Mouse (Mus musculus): ENCODE measurements around the gene Rabl6. TPM values are rescaled to one million over a fixed set of nuclear protein-coding genes. Genes with fewer than 3 reads are reported as not detected.

The Rabl6 gene
- polyA plus RNA-seq (2014; fragmentation: Nextera tagmentation; extraction: Ambion mirVana), result 59.0 and 61.6 TPM in 2 replicates

DNA sequence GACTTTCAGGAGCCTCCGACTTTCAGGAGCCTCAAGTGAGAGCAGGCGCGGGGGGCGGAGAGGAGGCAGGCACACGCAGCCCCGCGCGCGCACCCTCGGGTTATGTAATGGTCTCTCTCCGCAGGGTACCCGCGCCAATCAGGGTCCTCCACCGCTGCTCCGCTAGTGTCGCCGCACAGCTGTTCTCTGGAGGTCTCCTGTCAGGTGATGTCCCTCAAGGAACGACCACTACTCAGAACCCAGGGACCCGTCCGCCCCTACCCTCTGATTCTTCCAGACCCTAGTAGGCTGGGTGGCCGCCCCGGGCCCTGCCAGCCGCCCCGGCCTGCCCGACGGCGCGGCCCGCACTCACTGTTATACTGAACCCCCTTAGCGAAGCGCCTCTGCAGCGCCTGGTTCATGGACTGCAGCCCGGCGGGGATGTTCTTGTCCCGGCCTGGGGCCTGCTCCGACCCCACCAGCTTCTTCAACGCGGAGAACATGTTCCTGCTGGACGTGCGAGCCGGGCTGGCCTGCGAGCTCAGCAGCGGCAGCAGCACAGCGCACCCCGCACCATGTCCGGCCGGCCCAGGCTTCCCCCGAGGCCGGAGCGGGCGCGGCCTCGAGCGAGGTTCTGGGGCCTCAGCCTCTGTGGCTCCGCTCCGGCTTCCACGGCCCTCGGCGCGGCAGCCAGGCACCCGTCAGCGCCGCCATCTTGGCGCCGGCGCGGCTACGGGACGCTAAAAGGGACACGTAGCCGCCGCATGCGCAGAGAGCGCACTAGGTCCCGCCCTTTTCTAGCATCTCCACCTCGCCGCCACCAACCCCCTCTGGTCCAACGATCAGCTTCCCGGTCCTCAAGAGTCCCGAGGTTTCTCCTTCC lies at the start of gene Rabl6:
TSS of gene Rabl6 (minus strand) at position 761 of the 862 bp plus-strand sequence.
- no peaks in the 10 kb centered on the region for H3K9me3 ChIP-seq (ENCODE audit: control insufficient read depth, low read length)
- H3K4me1 ChIP-seq (replicated peaks; ENCODE audit: control insufficient read depth, insufficient read depth, low read length), result peaks cover 13% of the 10 kb centered on the region
- WGBS, result under 1% methylated on average over 79 of the region's 80 CpGs
- ATAC-seq (ENCODE audit: low FRiP score) (peak; percentile 93), DNase-seq (ENCODE audit: low spot score) (peak; percentile 92)
- peak within 1 kb of the TSS; percentile 63 for H3K4me2 ChIP-seq (replicated peaks)
- H3K27me3 ChIP-seq (ENCODE audit: control insufficient read depth, insufficient read depth, low read length), result no peaks in the 10 kb centered on the region
- peak within 1 kb of the TSS; percentile 91 for H3K27ac ChIP-seq
- H3K4me3 ChIP-seq (replicated peaks; ENCODE audit: low read length), result peak within 1 kb of the TSS; percentile 83
- H3K9ac ChIP-seq, result peak within 1 kb of the TSS; percentile 92
- 0 out of 2 replicates have a peak, but pooled peaks cover 1% of the 10 kb centered on the region for H3K36me3 ChIP-seq (replicated peaks; ENCODE audit: control insufficient read depth, insufficient read depth)

DNA sequence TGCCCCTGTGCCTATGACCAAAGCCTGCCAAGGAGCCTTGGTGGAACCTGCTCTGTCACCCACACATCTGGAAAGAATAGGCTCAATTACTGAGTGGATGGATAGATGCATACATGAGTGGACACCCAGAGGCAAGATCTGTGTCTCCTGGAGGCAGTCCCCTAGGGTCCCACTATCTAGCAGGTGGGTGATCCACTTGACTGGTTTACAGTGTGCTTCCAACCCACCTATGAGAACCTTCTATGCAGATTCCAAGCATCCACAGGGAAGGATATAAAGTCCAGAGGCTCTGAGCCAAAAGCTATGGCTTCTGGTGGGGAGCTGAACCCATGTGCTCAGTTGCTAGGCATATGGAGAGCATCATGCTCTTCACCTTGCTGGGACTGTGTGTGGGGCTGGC lies 49.3 kb upstream of the Rabl6 start, which contains the start of gene Lcn5:
TSS of gene Lcn5 (plus strand) at position 301 of the 400 bp plus-strand sequence.
- no peaks in the 10 kb centered on the region for H3K36me3 ChIP-seq (replicated peaks; ENCODE audit: control insufficient read depth, insufficient read depth)
- DNase-seq (ENCODE audit: low spot score) (no peak), ATAC-seq (ENCODE audit: low FRiP score) (no peak)
- H3K4me2 ChIP-seq (replicated peaks), result no peak within 1 kb of the TSS
- no peak within 1 kb of the TSS for H3K9ac ChIP-seq
- H3K4me3 ChIP-seq (replicated peaks; ENCODE audit: low read length), result no peak within 1 kb of the TSS
- H3K27me3 ChIP-seq (ENCODE audit: control insufficient read depth, insufficient read depth, low read length), result no peaks in the 10 kb centered on the region
- no peaks in the 10 kb centered on the region for H3K9me3 ChIP-seq (ENCODE audit: control insufficient read depth, low read length)
- no peaks in the 10 kb centered on the region for H3K4me1 ChIP-seq (replicated peaks; ENCODE audit: control insufficient read depth, insufficient read depth, low read length)
- no peak within 1 kb of the TSS for H3K27ac ChIP-seq

DNA sequence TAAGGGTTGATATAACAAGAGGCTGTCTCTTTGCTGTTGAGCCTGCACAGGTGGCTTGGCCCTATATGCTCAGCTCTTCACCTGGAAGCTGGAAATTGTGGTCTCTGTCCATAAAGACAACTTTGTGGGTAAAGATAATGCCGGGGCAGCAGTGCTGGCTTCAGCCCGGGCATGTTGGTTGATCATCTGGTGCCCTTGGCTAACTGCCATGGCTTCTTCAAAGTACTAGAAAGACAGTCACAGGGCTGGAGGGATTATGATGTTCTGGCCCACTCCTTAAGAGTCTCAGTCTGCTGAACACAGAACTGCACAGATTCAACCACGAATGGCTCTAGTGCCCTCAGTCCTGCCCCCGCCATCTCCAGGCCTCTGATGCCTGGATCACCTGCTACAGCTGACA lies 48.9 kb upstream of the Rabl6 start:
- Histone ChIP-seq H3K4me3 (replicated peaks; ENCODE audit: low read length) (no peak overlapping the region), H3K4me2 (replicated peaks) (no peak overlapping the region), H3K27ac (no peak overlapping the region), H3K36me3 (replicated peaks; ENCODE audit: control insufficient read depth, insufficient read depth) (no peaks in the 10 kb centered on the region), H3K4me1 (replicated peaks; ENCODE audit: control insufficient read depth, insufficient read depth, low read length) (no peaks in the 10 kb centered on the region), H3K9me3 (ENCODE audit: control insufficient read depth, low read length) (no peaks in the 10 kb centered on the region), H3K27me3 (ENCODE audit: control insufficient read depth, insufficient read depth, low read length) (no peaks in the 10 kb centered on the region), H3K9ac (no peak overlapping the region)
- ATAC-seq (ENCODE audit: low FRiP score), result no peak
- 89% methylated on average over 4 of the region's 4 CpGs for WGBS
- DNase-seq (ENCODE audit: low spot score), result no peak

DNA sequence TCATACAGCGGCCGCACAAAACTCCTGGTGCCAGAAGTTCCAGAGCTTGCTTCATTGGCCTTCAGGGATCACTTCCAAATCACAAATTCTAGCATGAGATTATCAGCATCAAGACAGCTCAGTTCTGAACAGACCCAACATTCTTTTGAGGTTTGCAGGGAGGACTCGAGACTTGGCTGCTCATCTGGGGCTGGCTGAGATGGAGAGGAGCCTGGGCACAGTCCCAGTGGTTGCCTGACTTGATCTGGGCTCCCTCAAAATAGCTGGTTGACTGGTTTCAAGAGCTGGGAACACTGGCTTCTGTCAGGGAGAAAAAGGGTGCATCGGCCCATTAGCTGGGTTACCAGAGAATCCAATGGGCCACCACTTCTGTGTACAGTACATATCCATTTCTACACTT lies 48.4 kb upstream of the Rabl6 start:
- ATAC-seq (ENCODE audit: low FRiP score) (no peak), DNase-seq (ENCODE audit: low spot score) (no peak)
- H3K4me2 ChIP-seq (replicated peaks), result no peak overlapping the region
- WGBS, result 87% methylated on average over 4 of the region's 4 CpGs
- no peak overlapping the region for H3K4me3 ChIP-seq (replicated peaks; ENCODE audit: low read length)
- no peaks in the 10 kb centered on the region for H3K9me3 ChIP-seq (ENCODE audit: control insufficient read depth, low read length)
- no peaks in the 10 kb centered on the region for H3K4me1 ChIP-seq (replicated peaks; ENCODE audit: control insufficient read depth, insufficient read depth, low read length)
- H3K27me3 ChIP-seq (ENCODE audit: control insufficient read depth, insufficient read depth, low read length), result no peaks in the 10 kb centered on the region
- no peak overlapping the region for H3K9ac ChIP-seq
- no peaks in the 10 kb centered on the region for H3K36me3 ChIP-seq (replicated peaks; ENCODE audit: control insufficient read depth, insufficient read depth)
- H3K27ac ChIP-seq, result no peak overlapping the region

DNA sequence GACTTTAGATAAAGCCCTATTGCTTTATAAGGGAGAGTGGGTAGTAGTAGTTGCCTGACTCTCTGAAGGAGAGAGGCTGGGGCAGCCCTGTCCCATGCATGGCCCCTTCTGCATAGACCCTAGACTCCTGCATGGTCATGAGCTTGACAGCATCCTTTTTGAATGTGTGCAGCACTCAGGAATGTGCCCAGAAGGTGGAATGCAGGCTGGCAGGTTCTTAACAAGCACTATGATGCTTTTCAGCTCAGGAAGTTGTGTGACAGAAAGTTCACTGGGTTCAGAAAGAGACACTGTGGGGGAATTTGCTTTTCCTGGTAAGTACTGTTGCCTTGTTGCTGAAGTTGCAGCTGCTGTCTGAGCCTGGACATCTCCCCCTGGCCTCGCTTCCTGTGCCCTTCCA lies 46.2 kb upstream of the Rabl6 start:
- no peak for ATAC-seq (ENCODE audit: low FRiP score)
- no peak overlapping the region for H3K4me2 ChIP-seq (replicated peaks)
- 71% methylated on average over 1 of the region's 1 CpGs for WGBS

DNA sequence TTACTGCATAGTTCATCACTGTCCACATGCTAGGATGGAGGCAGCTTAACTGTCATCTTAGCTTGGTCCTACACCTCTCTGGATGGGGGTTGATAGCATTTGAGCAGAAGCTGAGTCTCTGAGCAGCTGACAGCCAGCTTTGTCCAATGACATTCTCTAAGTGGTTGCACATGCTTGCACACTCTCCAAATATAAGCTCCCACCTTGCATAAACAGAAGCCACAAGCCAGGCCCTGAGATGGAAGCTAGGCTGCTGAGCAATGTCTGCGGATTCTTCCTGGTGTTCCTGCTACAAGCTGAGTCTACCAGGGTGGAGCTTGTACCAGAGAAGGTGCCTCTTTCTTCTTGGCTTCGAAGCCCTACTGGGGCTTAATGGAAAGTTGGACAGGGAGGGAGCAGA lies 44.6 kb upstream of the Rabl6 start, which contains the start of gene Lcn8:
TSS of gene Lcn8 (plus strand) at position 219 of the 400 bp plus-strand sequence.
- ATAC-seq (ENCODE audit: low FRiP score) (no peak), DNase-seq (ENCODE audit: low spot score) (no peak)
- Histone ChIP-seq H3K4me2 (replicated peaks) (no peak within 1 kb of the TSS), H3K4me1 (replicated peaks; ENCODE audit: control insufficient read depth, insufficient read depth, low read length) (no peaks in the 10 kb centered on the region), H3K9me3 (ENCODE audit: control insufficient read depth, low read length) (no peaks in the 10 kb centered on the region), H3K27me3 (ENCODE audit: control insufficient read depth, insufficient read depth, low read length) (no peaks in the 10 kb centered on the region), H3K36me3 (replicated peaks; ENCODE audit: control insufficient read depth, insufficient read depth) (no peaks in the 10 kb centered on the region), H3K9ac (no peak within 1 kb of the TSS), H3K27ac (no peak within 1 kb of the TSS), H3K4me3 (replicated peaks; ENCODE audit: low read length) (no peak within 1 kb of the TSS)
- WGBS, result 71% methylated on average over 2 of the region's 2 CpGs

More for the DNA sequence above, 46.2 kb upstream of the Rabl6 start:
- H3K9ac ChIP-seq, result no peak overlapping the region
- no peak overlapping the region for H3K4me3 ChIP-seq (replicated peaks; ENCODE audit: low read length)
- no peak for DNase-seq (ENCODE audit: low spot score)
- H3K9me3 ChIP-seq (ENCODE audit: control insufficient read depth, low read length), result no peaks in the 10 kb centered on the region
- no peaks in the 10 kb centered on the region for H3K36me3 ChIP-seq (replicated peaks; ENCODE audit: control insufficient read depth, insufficient read depth)
- H3K27me3 ChIP-seq (ENCODE audit: control insufficient read depth, insufficient read depth, low read length), result no peaks in the 10 kb centered on the region
- no peaks in the 10 kb centered on the region for H3K4me1 ChIP-seq (replicated peaks; ENCODE audit: control insufficient read depth, insufficient read depth, low read length)
- H3K27ac ChIP-seq, result no peak overlapping the region

DNA sequence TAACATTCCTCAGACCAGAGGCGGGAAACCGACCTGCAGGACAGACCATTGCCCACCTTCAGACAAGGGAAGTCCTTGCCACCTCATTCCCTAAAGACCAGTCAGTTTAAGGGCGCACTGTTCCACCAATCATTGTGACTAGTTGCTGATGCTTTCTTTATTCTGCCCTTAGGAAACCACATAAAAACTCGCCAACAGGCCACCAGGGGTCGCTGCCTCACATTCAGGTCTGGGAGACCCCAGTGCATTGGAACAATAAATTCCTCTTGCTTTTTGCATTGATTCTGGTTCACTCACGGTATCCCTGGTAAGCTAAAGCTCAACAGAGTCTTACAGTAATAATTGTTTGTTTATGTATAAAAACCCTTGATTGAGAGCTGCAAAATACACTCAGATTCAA lies 31.6 kb upstream of the Rabl6 start:
- no peak overlapping the region for H3K4me3 ChIP-seq (replicated peaks; ENCODE audit: low read length)
- no peak overlapping the region for H3K9ac ChIP-seq
- H3K27me3 ChIP-seq (ENCODE audit: control insufficient read depth, insufficient read depth, low read length), result no peaks in the 10 kb centered on the region
- no peaks in the 10 kb centered on the region for H3K36me3 ChIP-seq (replicated peaks; ENCODE audit: control insufficient read depth, insufficient read depth)
- H3K4me1 ChIP-seq (replicated peaks; ENCODE audit: control insufficient read depth, insufficient read depth, low read length), result no peaks in the 10 kb centered on the region
- H3K9me3 ChIP-seq (ENCODE audit: control insufficient read depth, low read length), result no peaks in the 10 kb centered on the region
- no peak for ATAC-seq (ENCODE audit: low FRiP score)
- DNase-seq (ENCODE audit: low spot score), result peak; percentile 66
- H3K27ac ChIP-seq, result no peak overlapping the region
- WGBS, result 25% methylated on average over 6 of the region's 6 CpGs
- H3K4me2 ChIP-seq (replicated peaks), result no peak overlapping the region

DNA sequence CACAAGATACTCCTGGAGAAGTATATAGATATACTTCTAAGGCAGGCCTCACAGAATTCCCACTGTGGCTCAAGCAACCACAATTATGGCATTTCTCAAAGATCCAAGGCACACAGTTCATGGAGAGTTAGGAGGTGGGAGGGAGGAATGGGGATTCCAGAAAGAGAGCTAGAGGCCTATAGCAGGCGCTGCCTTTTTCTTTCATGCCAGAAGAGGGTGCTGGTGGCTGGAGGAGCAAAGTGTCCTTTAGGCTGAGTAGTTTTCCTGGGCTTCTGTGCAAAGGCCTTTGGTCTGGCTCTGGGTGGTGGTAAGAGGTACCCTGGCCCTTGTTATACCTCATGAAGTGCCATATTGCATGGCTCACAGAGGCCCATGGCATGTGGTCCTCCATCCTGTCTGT lies 25.7 kb upstream of the Rabl6 start:
- Histone ChIP-seq H3K4me2 (replicated peaks) (no peak overlapping the region), H3K4me1 (replicated peaks; ENCODE audit: control insufficient read depth, insufficient read depth, low read length) (no peaks in the 10 kb centered on the region), H3K36me3 (replicated peaks; ENCODE audit: control insufficient read depth, insufficient read depth) (no peaks in the 10 kb centered on the region), H3K9me3 (ENCODE audit: control insufficient read depth, low read length) (no peaks in the 10 kb centered on the region), H3K4me3 (replicated peaks; ENCODE audit: low read length) (no peak overlapping the region), H3K27me3 (ENCODE audit: control insufficient read depth, insufficient read depth, low read length) (no peaks in the 10 kb centered on the region), H3K9ac (no peak overlapping the region), H3K27ac (no peak overlapping the region)
- ATAC-seq (ENCODE audit: low FRiP score) (no peak), DNase-seq (ENCODE audit: low spot score) (no peak)
- WGBS, result 50% methylated on average over 1 of the region's 1 CpGs

DNA sequence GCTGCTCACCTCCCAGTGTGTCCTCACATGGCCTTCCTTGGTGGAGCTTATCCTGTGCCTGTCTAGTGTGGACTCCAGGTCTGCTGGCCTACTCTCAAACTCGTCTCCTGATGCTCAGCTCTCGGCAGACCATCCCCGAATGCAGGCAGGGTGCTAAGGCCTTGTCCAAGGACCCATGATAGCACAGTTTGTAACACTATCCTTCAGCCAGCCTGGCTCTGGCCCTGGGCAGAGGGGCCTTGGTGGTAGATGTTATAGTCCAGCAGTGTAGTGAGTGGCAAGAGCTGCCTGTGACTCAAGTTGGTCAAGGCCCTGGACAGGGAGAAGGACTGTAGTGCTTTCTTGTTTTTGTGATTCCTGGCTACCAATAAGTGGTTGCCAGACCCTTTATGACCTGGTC lies 25.3 kb upstream of the Rabl6 start:
- Histone ChIP-seq H3K4me3 (replicated peaks; ENCODE audit: low read length) (no peak overlapping the region), H3K9me3 (ENCODE audit: control insufficient read depth, low read length) (no peaks in the 10 kb centered on the region), H3K27me3 (ENCODE audit: control insufficient read depth, insufficient read depth, low read length) (no peaks in the 10 kb centered on the region), H3K27ac (no peak overlapping the region), H3K9ac (no peak overlapping the region), H3K4me1 (replicated peaks; ENCODE audit: control insufficient read depth, insufficient read depth, low read length) (no peaks in the 10 kb centered on the region), H3K36me3 (replicated peaks; ENCODE audit: control insufficient read depth, insufficient read depth) (no peaks in the 10 kb centered on the region), H3K4me2 (replicated peaks) (no peak overlapping the region)
- ATAC-seq (ENCODE audit: low FRiP score) (no peak), DNase-seq (ENCODE audit: low spot score) (no peak)
- WGBS, result 84% methylated on average over 3 of the region's 3 CpGs

Measured in hindbrain, embryonic 14.5 days (tissue).